Mouse (Mus musculus) c-Kit-positive CD71-positive TER-119-negative erythroid progenitor cells, embryonic 14.5 days (primary cell): ENCODE results near the gene Rab11b.
A peak's percentile ranks its signal among the peaks of the same experiment; 100 is the strongest.

Source experiments
- DNase-seq: peaks from one replicate; pipeline ENCODE4 v3.0.0-alpha.2; 2013; ENCODE audit warnings: low read depth

Gene Rab11b

DNA sequence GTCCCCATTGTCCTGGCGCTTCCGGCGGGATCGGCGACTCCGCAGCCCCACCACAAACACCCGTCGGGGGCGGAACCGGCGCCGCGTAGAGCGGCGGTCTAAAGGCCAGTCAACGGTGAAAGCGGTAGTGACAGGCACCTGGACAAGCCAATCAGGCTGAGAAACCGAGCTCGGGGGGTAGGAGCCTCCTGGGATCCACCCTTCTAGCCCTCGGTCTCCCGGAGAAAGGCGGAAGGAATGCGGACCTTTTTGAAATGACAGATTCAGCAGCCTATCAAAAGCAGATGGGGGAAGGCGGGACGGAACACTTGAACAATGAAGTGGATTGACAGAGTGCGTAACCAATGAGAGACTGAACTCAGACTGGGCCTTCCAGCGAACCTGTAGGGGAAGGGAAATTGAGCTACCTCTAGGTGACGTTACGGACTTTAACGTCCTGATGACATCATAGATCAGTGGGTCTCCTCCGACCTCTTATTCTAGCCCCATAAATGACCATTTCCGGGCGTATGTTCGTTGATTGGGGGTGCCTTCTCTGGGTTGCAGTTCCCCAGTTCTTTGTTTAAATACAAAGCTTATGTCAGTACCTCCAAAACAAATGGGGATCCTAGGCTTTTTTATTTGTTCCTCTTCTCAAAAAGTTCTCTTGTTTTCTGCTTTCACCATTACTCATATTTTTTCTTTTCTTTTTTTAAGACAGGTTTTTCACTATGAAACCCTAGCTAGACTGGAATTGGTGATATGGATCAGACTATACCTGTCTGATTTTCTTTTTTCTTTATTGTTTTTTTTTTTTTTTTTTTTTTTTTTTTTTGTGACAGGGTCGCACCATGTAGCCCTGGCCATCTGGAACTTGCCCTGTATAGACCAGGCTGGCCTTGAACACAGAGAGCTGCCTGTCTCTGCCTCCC, at the start of gene Rab11b:
Gene Rab11b (minus strand): TSS at position 276 of the 911 bp plus-strand sequence.
- DNase-seq, result peak; percentile 100

DNA sequence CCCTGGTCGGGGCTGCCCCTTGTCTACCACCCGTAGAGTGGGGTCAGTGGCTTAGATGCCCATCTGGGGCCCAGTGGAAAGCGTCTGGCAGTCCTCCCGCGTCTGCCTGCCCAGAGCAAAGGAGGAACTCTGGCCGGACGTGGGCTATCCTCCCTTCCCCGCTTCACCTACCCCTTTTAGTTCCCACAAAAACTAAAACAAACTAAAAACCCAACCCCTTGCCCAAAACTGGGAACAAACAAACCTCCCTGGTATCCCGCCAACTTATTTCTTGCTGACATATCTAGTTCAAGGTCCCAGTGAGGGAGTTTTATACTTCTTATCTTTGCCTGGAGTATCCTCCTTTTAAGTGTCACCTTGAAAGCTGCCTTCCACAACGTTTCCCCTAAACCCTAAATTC, 47.9 kb upstream of the Rab11b start:
- no peak for DNase-seq

DNA sequence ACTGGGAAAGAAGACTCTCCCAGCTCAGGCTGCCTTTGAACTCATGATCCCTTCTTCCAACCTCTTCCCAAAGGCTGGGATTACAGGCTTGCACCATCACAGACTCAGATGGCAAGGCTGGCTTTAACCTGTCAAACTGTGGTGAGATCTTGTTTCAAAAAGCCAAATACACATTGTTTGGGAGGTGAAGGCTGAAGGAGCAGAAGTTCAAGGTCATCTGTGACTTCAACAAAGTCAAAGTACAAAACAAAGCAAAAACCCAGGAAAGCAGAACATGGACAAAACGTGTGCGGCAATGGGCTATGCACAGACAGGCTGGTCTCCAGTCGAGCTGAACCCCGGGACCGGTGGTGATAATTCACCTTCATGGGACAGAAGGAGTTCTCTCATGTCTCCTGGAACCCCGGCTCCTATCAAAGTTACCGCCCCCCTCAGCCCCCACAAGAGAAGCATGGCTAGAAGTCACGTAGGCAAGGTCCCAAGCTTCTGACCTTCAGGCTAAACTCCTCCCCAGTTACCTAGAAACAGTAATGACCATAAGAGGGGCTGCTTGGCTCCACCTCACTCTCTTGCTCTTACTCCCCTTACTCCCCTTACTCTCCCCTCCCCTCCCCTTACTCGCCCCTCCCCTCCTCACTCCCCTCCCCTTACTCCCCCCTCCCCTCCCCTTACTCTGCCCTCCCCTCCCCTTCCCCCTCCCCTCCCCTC, 47.0 kb upstream of the Rab11b start:
- DNase-seq, result no peak

DNA sequence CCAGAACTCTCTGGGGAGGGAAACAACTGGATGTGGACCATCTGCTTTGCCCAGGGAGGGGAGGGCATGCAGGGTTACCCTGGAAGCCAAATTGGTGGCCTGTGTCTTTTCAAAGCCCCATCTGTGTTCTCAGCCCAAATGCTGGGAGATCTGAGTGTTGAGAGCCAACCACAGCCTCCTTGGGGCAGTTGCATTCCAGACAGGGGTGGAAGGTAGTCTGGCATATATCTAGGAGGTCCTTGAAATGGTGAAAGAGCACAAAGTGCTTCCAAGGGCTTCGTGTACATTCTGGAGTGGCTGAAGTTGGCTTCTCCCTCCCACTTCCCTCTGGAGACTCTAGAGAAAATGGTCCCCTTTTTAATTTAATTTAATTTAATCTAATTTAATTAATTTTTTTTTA, 44.4 kb upstream of the Rab11b start:
- no peak for DNase-seq

DNA sequence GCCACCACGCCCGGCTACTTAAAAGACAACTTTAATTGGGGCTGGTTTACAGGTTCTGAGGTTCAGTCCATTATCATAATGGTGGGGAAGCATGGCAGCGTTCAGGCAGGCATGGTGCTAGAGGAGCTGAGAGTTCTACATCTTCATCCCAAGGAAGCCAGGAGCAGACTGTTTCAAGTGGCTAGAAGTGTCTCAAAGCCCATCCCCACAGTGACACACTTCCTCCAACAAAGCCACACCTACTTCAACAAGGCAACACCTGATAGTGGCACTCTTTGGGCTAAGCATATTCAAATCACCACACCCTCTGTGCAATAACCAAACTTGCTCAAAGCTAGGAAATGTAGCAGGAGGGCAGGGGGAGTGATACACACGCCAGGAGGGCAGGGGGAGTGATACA, 43.9 kb upstream of the Rab11b start:
- no peak for DNase-seq

DNA sequence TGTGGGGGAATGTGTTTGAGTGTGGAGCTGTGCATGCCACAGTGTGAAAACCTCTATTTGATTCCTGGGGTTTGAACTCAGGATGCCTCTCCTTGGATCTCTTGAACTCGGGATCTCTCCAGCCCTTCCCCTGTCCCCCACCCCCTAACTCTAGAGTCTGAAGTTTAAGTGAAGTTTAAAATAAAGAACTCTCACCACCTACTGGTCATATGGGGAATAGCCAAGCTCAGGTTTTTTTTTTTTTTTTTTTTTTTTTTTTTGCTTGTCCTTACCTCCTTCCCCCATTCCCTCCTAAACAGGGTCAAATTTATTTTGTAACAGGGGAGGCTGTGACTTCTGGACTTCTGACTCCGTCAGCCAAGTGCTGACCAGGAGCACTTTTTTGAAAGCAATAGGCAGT, 41.9 kb upstream of the Rab11b start:
- no peak for DNase-seq

DNA sequence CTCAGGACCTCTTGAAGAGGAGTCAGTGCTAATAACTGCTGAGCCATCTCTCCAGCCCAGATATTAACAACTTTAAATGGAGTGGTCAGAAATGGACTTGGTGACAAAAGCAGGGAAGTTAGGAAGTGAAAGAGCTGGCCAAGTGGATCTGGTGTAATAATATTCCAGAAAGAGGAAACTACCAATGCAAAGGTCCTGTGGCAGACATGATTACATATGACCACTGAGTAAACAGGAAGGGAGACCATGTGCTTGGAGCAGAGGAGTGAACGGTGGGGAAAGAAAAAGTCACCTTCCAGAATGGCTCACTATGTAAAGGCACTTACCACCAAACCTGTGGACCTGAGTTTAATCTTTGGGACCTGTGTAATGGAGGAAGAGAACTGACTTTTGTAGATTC, 38.9 kb upstream of the Rab11b start:
- no peak for DNase-seq

DNA sequence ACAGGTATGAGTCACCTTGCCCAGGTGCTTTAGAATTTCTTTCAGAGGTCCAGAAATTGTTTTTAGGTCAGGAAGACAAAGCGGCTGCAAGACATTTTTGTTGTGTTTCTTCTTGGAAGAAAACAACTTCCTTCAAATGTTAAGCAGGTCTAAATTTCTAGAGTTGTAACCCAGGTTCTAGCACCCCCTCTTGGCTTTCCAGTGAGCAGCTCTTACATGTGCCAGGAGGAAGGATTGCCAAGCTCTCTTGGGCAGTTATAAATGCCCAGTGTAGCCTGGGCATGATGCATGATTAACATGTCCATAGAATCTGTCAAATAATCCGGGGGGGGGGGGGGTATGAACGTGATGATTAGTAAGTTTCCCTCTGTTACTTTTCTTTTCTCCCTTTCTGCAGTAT, 38.0 kb upstream of the Rab11b start:
- DNase-seq, result no peak

DNA sequence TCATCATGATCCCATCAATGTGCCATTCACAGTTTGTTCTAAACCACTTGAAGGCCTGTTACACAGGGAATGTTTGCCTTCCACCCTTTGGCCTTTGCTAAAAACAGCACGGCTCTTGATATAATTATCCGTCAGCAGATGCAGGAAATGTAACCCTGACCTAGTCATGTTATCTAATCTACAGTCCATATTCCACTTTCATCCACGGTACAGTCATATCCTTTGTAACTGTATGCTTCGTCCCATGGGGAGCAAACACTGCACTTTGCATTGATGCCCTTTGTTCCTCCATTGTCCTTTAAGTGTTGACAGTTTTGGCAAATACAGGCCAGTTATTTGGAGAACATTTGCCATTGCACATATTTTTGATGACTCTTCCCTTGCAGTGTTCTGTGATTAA, 28.4 kb upstream of the Rab11b start:
- no peak for DNase-seq

DNA sequence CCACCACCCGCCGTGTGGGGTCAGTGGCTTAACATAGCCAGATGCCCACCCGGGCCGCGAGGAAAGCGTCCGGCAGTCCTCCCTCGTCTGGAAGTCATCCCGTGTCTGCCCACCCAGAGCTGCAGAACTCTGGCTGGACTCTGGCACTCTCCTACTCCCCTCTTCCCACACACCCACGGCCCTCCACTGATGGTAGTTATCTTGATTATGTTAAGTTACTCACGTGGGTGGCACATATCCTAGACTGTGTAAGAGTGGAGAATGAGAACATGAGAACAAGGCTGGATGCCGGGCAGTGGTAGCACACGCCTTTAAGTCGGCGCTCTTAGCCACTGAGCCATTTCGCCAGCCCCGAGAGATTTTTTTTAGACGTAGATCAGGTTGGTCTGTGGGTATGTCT, 26.0 kb upstream of the Rab11b start:
- DNase-seq, result no peak

DNA sequence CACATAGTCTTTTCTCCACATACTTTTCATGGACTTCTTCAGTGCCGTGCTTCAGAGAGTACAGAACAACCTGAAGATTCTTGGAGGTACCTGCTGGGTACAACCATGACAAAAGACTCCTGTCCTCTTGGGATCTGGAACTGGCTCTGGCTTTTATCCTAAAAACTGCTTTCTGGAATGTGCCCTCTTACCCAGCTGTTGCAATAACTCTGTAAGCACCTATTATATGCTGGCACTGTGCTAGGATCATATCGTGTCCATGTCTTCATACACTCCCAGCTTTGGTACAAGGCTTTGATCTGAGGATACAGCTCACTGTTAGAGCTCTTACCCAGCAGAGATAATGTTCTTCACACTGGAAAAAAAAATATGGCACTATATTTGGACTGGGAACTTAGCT, 24.6 kb upstream of the Rab11b start:
- no peak for DNase-seq

DNA sequence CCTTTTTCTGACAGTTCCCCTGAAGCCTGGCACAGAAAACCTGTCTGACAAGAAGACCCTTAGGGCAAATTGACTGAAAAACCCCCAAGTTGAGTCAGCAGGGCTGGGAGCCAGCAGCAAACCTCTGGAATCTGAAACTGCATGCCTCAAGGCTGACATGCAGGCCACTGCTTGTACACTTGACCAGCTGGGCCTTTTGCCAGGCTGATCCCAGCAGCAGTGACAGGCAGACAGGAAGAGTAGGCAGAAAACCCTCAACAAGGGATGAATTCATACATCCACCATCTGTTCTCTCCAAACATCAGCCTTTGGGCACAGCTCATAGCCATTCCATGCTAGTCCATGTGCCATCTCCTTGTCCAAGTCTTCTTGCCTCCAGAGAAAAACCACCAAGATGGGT, 23.1 kb upstream of the Rab11b start:
- DNase-seq, result no peak

DNA sequence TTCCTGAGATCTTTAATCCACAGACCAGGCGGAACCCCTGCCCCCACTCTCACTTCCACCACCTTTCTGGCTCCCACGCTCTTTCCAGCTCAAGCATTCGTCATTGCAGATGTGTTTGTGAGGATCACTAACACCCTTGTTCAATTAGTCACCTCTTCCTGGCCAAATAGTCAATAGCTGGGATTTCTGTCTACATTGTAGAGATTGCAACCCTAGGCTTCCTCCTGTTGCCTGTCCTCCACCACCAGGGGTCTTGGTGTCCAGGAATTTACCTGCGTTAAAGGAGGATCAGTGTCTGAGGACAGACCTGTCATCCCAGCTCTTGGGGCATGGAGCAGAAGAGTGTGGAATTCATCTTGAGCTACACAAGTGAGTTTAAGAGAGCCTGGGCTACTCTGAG, 21.7 kb upstream of the Rab11b start:
- no peak for DNase-seq

DNA sequence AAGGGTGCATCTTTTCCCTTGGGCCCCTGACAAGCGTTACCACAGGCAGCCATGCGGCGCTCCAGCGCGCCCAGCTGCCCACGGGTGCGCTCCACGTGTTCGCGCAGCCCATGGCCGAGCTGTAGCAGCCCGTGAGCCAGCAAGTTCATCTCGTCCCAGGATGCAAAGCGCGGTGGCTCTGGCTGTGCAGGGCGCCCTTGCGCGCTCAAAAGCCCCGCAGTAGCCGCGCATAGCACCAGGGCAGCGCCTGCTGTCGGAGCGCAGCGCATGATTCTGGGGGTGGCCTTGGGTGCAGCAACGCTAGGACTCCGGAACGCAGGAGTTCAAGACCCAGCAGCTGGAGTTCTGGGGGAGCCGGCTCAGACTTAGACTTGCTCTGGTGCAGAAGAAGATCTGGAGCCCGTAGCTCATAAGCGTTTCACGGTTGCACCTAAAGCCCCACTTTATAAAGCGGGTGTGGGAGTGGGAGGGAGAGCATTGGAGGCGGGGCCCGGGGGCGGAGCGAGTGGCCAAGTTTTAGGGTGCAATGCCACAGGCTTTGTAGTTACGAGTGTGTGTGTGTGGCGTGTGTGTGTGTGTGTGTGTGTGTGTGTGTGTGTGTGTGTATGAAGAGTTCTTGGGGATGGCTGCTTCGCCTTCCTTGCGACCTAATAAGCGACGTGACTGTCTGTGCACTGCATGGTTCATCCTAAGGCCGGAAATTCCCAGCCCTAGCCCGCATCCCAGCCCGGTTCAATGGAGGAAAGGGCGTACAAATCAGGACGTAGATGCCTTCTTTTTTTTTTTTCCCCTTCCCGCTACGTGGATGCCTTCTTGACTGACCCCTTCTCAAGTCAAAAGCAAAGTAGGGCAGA, 21.0 kb upstream of the Rab11b start, which contains the start of gene Angptl4:
Gene Angptl4 (minus strand): TSS at position 707 of the 854 bp plus-strand sequence.
- peak; percentile 57 for DNase-seq

DNA sequence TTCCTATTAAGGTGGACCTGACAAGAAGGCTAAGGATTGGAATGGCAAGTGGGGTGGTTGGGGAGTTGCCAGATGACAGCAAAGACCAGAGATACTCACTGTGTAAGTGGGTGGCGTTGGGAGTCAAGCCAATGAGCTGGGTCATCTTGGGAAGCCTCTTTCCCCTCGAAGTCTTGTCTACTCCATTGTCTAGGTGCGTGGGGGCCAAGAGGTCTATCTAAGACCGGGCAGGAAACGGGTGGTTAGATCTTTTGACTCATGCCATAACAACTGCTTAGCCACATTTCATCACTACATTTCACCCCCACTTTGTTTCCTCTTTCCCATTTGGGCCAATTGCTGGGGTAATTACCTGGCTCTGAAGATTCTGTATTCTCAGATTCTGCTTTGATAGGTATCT, 20.1 kb upstream of the Rab11b start:
- DNase-seq, result no peak

DNA sequence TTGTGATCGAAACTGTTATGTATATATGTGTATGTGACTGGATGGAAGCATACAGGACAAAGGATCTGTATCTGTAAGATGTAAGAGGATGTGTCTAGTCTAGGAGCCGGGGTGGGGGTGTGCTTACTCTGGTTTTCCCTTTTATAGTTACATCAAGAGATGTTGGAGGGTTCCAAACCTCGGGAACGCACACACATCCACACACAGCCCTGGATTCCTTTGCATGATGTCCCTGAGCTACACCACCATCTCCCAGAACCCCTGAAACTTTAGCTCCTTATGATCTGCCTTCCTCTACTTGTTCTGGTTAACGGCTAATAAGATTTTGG, 19.6 kb upstream of the Rab11b start:
- no peak for DNase-seq

DNA sequence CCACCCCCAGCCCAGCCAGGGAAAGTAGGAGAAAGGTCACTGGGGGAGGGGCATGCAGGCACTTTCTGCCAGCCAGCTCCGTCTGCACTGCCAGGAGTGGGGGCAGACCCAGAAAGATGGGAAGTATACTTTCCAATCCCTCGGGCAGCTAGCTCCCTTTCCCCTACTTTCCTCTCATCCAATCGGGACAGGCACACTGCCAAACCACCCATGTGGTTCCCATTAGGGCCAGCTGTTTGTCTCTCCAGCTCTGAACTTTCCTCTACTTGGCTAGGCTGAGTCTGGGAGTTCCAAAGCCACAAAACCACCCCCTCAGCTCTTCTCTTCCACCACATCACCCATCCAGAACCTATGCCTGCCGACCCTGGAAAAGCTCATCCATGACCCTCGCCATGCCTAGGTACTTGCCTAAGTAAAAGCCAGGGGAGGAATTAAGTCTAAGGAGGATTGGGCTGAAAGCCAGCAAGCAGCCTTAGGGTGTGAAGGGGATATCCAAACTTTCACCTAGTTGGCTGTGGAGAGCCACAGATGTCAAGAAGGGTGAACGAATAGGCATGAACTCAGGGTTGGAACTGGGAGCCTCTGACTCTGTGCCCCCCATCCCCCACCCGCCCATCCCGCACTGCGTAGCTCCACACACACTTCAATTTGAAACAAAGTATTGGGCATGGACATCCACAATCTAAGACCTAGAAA, 19.1 kb upstream of the Rab11b start:
- DNase-seq, result no peak

DNA sequence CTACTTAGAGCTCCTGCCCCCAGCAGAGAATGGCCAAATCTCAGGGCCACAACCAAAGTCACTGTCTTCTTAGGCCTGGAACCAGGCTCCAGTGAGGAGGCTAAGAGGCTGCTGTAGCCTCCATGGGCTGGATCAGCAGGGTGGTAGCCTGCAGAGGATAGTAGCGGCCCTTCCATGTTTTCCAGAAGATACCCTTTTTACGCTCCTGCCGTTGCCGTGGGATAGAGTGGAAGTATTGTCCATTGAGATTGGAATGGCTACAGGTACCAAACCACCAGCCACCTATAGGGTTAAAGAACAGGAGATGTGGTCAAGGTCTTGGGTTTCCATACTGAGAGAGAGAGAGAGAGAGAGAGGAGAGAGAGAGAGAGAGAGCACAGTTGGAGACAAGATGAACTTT, 15.0 kb upstream of the Rab11b start:
- DNase-seq, result no peak

DNA sequence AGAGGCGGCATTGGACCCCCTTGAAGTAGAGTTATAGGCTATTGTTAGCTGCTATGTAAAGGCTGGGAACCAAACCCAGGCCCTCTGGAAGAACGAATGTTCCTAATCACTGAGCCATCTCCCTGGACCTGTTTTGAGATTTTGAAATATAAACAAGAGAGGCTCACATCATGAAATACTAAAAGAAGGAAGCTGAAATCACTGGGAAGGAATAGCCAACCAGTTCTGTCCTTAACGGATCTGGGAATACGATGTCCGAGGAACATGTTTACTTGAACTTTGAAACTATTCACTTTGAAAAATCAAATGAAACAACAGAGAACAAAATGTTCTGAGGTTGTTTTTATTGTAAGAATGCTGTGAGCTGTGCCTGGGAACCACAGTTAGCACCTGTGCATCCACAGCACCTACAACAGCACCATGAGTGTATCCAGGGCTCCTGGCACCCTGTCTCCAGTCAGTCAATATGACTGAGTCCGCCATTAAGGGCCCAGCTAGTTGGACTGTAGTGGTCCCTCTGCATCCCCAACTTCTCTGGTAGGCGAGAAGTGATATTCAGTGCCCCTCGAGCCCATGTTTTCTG, 14.3 kb upstream of the Rab11b start:
- DNase-seq, result no peak

DNA sequence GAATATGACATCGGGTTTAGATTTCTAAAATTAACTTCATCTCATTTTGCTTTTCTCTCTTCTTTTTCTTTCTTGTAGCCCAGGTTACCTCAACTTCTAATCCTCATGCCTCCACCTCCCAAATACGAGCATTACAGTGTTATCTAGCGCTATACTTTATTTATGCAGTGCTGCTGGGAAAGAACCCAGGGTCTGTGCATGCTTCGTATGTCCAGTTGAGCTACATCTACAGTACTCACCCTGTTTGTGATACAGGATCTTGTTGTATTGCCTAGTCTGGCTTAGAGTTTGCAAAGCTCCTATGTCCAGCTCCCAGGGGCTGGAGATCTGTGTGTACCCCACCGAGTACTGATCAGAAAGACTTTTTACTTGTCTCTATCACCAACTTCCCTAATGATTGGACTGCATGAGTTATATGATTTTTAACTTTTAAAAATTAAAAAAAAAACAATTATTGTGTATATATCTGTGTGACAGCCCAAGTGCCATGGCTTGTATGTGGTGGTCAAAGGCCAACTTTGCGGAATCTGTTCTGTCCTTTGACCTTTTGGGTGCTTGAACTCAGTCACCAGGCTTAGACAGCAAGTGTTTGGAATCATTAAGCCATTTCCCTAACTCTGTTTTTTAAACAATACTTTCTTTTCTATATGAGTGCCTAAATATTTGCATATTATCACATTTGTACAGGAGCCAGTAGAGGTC, 13.7 kb upstream of the Rab11b start:
- DNase-seq, result no peak

DNA sequence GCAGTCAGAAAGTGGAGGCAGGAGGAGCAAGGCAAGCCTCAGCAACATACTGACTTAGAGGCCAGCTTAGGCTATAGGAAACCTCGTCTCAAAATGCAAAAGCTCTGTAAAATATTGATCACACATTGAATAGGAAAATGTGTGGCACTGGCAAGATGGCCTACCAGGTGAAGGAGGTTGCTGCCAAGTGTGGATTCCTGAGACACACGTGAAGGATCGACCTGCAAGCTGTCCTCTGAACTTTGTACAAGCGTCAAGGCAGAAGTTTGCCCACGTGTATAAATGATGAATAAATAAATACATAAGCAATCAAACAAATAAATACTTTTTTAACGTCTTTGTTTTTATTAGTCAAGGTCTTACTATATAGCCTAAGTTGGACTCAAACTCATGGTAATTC, 13.1 kb upstream of the Rab11b start:
- no peak for DNase-seq
